Mouse (Mus musculus): ENCODE measurements around the gene Mdga1. TPM values are rescaled to one million over a fixed set of nuclear protein-coding genes. Genes with fewer than 3 reads are reported as not detected.

Mdga1 gene
- polyA plus RNA-seq, 1 experiment from 2014 or later = 1.7 TPM

- Histone ChIP-seq H3K9me3 (ENCODE audit: control insufficient read depth, low read length) (no peaks in the 10 kb centered on the region), H3K27ac (ENCODE audit: low read depth) (no peak overlapping the region), H3K27me3 (replicated peaks; ENCODE audit: control insufficient read depth, insufficient read depth, low read length) (no peaks in the 10 kb centered on the region), H3K36me3 (ENCODE audit: control insufficient read depth, insufficient read depth, low read length) (no peaks in the 10 kb centered on the region), H3K4me3 (ENCODE audit: low read depth, low read length) (no peak overlapping the region), H3K4me2 (ENCODE audit: low read length) (no peak overlapping the region), H3K4me1 (replicated peaks; ENCODE audit: control insufficient read depth, insufficient read depth, low read length) (0 out of 2 replicates have a peak, but pooled peaks cover 3% of the 10 kb centered on the region), H3K9ac (ENCODE audit: low read length) (no peak overlapping the region)
- WGBS = 50% methylated on average over 8 of the region's 8 CpGs
- no peak for DNase-seq (ENCODE audit: low spot score)
- ATAC-seq (replicated peaks; ENCODE audit: low FRiP score, low TSS enrichment, low read depth) = no peak
Measured at GRCm38 (mm10) chr17:29847291-29847690, 122.6 kb downstream of the Mdga1 start.

GRCm38 (mm10) chr17:29846284-29846683 lies 123.6 kb downstream of the Mdga1 start:
- 66% methylated on average over 15 of the region's 15 CpGs for WGBS

GRCm38 (mm10) chr17:29844949-29845348 lies 124.9 kb downstream of the Mdga1 start:
- ATAC-seq (replicated peaks; ENCODE audit: low FRiP score, low TSS enrichment, low read depth) (no peak), DNase-seq (ENCODE audit: low spot score) (no peak)
- H3K36me3 ChIP-seq (ENCODE audit: control insufficient read depth, insufficient read depth, low read length) = no peaks in the 10 kb centered on the region
- WGBS = 77% methylated on average over 6 of the region's 6 CpGs
- H3K9me3 ChIP-seq (ENCODE audit: control insufficient read depth, low read length) = no peaks in the 10 kb centered on the region
- H3K9ac ChIP-seq (ENCODE audit: low read length) = no peak overlapping the region
- H3K4me2 ChIP-seq (ENCODE audit: low read length) = no peak overlapping the region
- H3K4me1 ChIP-seq (replicated peaks; ENCODE audit: control insufficient read depth, insufficient read depth, low read length) = 0 out of 2 replicates have a peak, but pooled peaks cover 10% of the 10 kb centered on the region
- no peak overlapping the region for H3K4me3 ChIP-seq (ENCODE audit: low read depth, low read length)
- H3K27ac ChIP-seq (ENCODE audit: low read depth) = no peak overlapping the region
- no peaks in the 10 kb centered on the region for H3K27me3 ChIP-seq (replicated peaks; ENCODE audit: control insufficient read depth, insufficient read depth, low read length)

More at GRCm38 (mm10) chr17:29846284-29846683, 123.6 kb downstream of the Mdga1 start:
- Histone ChIP-seq H3K27ac (ENCODE audit: low read depth) (no peak overlapping the region), H3K4me1 (replicated peaks; ENCODE audit: control insufficient read depth, insufficient read depth, low read length) (0 out of 2 replicates have a peak, but pooled peaks cover 10% of the 10 kb centered on the region), H3K27me3 (replicated peaks; ENCODE audit: control insufficient read depth, insufficient read depth, low read length) (no peaks in the 10 kb centered on the region), H3K9me3 (ENCODE audit: control insufficient read depth, low read length) (no peaks in the 10 kb centered on the region), H3K4me3 (ENCODE audit: low read depth, low read length) (no peak overlapping the region), H3K36me3 (ENCODE audit: control insufficient read depth, insufficient read depth, low read length) (no peaks in the 10 kb centered on the region), H3K4me2 (ENCODE audit: low read length) (no peak overlapping the region), H3K9ac (ENCODE audit: low read length) (no peak overlapping the region)
- ATAC-seq (replicated peaks; ENCODE audit: low FRiP score, low TSS enrichment, low read depth) = no peak
- DNase-seq (ENCODE audit: low spot score) = no peak

- 91% methylated on average over 7 of the region's 7 CpGs for WGBS
- ATAC-seq (replicated peaks; ENCODE audit: low FRiP score, low TSS enrichment, low read depth) (no peak), DNase-seq (ENCODE audit: low spot score) (no peak)
- Histone ChIP-seq H3K4me1 (replicated peaks; ENCODE audit: control insufficient read depth, insufficient read depth, low read length) (0 out of 2 replicates have a peak, but pooled peaks cover 10% of the 10 kb centered on the region), H3K27ac (ENCODE audit: low read depth) (no peak overlapping the region), H3K4me2 (ENCODE audit: low read length) (no peak overlapping the region), H3K9me3 (ENCODE audit: control insufficient read depth, low read length) (no peaks in the 10 kb centered on the region), H3K36me3 (ENCODE audit: control insufficient read depth, insufficient read depth, low read length) (no peaks in the 10 kb centered on the region), H3K27me3 (replicated peaks; ENCODE audit: control insufficient read depth, insufficient read depth, low read length) (no peaks in the 10 kb centered on the region), H3K9ac (ENCODE audit: low read length) (no peak overlapping the region), H3K4me3 (ENCODE audit: low read depth, low read length) (no peak overlapping the region)
Measured at GRCm38 (mm10) chr17:29843419-29844162, 126.3 kb downstream of the Mdga1 start.

- DNase-seq (ENCODE audit: low spot score) = peak; percentile 76
- H3K27me3 ChIP-seq (replicated peaks; ENCODE audit: control insufficient read depth, insufficient read depth, low read length) = no peaks in the 10 kb centered on the region
- H3K4me3 ChIP-seq (ENCODE audit: low read depth, low read length) = peak overlapping the region; percentile 39
- 5% methylated on average over 46 of the region's 46 CpGs for WGBS
- no peak overlapping the region for H3K27ac ChIP-seq (ENCODE audit: low read depth)
- H3K36me3 ChIP-seq (ENCODE audit: control insufficient read depth, insufficient read depth, low read length) = no peaks in the 10 kb centered on the region
- peak overlapping the region; percentile 49 for H3K9ac ChIP-seq (ENCODE audit: low read length)
- H3K4me2 ChIP-seq (ENCODE audit: low read length) = peak overlapping the region; percentile 88
- no peaks in the 10 kb centered on the region for H3K9me3 ChIP-seq (ENCODE audit: control insufficient read depth, low read length)
- ATAC-seq (replicated peaks; ENCODE audit: low FRiP score, low TSS enrichment, low read depth) = peak; percentile 79
- H3K4me1 ChIP-seq (replicated peaks; ENCODE audit: control insufficient read depth, insufficient read depth, low read length) = 0 out of 2 replicates have a peak, but pooled peaks cover 10% of the 10 kb centered on the region
Measured at GRCm38 (mm10) chr17:29841781-29842690, 127.9 kb downstream of the Mdga1 start.

- Histone ChIP-seq H3K9ac (ENCODE audit: low read length) (no peak overlapping the region), H3K36me3 (ENCODE audit: control insufficient read depth, insufficient read depth, low read length) (no peaks in the 10 kb centered on the region), H3K4me3 (ENCODE audit: low read depth, low read length) (no peak overlapping the region), H3K27me3 (replicated peaks; ENCODE audit: control insufficient read depth, insufficient read depth, low read length) (no peaks in the 10 kb centered on the region), H3K4me2 (ENCODE audit: low read length) (no peak overlapping the region), H3K9me3 (ENCODE audit: control insufficient read depth, low read length) (no peaks in the 10 kb centered on the region), H3K27ac (ENCODE audit: low read depth) (no peak overlapping the region), H3K4me1 (replicated peaks; ENCODE audit: control insufficient read depth, insufficient read depth, low read length) (0 out of 2 replicates have a peak, but pooled peaks cover 10% of the 10 kb centered on the region)
- ATAC-seq (replicated peaks; ENCODE audit: low FRiP score, low TSS enrichment, low read depth) (no peak), DNase-seq (ENCODE audit: low spot score) (no peak)
- 36% methylated on average over 3 of the region's 3 CpGs for WGBS
Measured at GRCm38 (mm10) chr17:29838029-29838428, 131.9 kb downstream of the Mdga1 start.

GRCm38 (mm10) chr17:29837441-29837840 lies 132.4 kb downstream of the Mdga1 start:
- no peak overlapping the region for H3K27ac ChIP-seq (ENCODE audit: low read depth)
- H3K9me3 ChIP-seq (ENCODE audit: control insufficient read depth, low read length) = no peaks in the 10 kb centered on the region
- no peaks in the 10 kb centered on the region for H3K36me3 ChIP-seq (ENCODE audit: control insufficient read depth, insufficient read depth, low read length)
- ATAC-seq (replicated peaks; ENCODE audit: low FRiP score, low TSS enrichment, low read depth) = no peak
- no peak for DNase-seq (ENCODE audit: low spot score)
- H3K27me3 ChIP-seq (replicated peaks; ENCODE audit: control insufficient read depth, insufficient read depth, low read length) = no peaks in the 10 kb centered on the region
- WGBS = 56% methylated on average over 8 of the region's 8 CpGs
- H3K4me2 ChIP-seq (ENCODE audit: low read length) = no peak overlapping the region
- 0 out of 2 replicates have a peak, but pooled peaks cover 9% of the 10 kb centered on the region for H3K4me1 ChIP-seq (replicated peaks; ENCODE audit: control insufficient read depth, insufficient read depth, low read length)
- H3K4me3 ChIP-seq (ENCODE audit: low read depth, low read length) = no peak overlapping the region
- H3K9ac ChIP-seq (ENCODE audit: low read length) = no peak overlapping the region

- WGBS = 75% methylated on average over 7 of the region's 7 CpGs
Measured at GRCm38 (mm10) chr17:29834768-29835167, 135.1 kb downstream of the Mdga1 start.

More at GRCm38 (mm10) chr17:29834768-29835167, 135.1 kb downstream of the Mdga1 start:
- Histone ChIP-seq H3K27me3 (replicated peaks; ENCODE audit: control insufficient read depth, insufficient read depth, low read length) (no peaks in the 10 kb centered on the region), H3K4me1 (replicated peaks; ENCODE audit: control insufficient read depth, insufficient read depth, low read length) (no peaks in the 10 kb centered on the region), H3K36me3 (ENCODE audit: control insufficient read depth, insufficient read depth, low read length) (no peaks in the 10 kb centered on the region), H3K9me3 (ENCODE audit: control insufficient read depth, low read length) (no peaks in the 10 kb centered on the region), H3K4me2 (ENCODE audit: low read length) (no peak overlapping the region), H3K4me3 (ENCODE audit: low read depth, low read length) (no peak overlapping the region), H3K9ac (ENCODE audit: low read length) (no peak overlapping the region), H3K27ac (ENCODE audit: low read depth) (no peak overlapping the region)
- DNase-seq (ENCODE audit: low spot score) (no peak), ATAC-seq (replicated peaks; ENCODE audit: low FRiP score, low TSS enrichment, low read depth) (no peak)

Data from intestine, embryonic 14.5 days (tissue).